Mouse (Mus musculus): Measurements from ENCODE around the gene Wscd2. TPM values are rescaled to one million over a fixed set of nuclear protein-coding genes. Genes with fewer than 3 reads are reported as not detected.
"Not testable (repeated sequence)": the region's sequence is repeated elsewhere in the genome, so short reads cannot be mapped to it uniquely, and the experiment has no call there.

The Wscd2 gene
- total RNA-seq, 2 experiments from 2014 or later: not detected

- ATAC-seq (replicated peaks; ENCODE audit: low FRiP score, poor library complexity, severe bottlenecking): no peak
These were observed 87.4 kb downstream of the Wscd2 start for GRCm38 (mm10) chr5:113577555-113577954.

GRCm38 (mm10) chr5:113578428-113578827 is 88.3 kb downstream of the Wscd2 start:
- no peak for ATAC-seq (replicated peaks; ENCODE audit: low FRiP score, poor library complexity, severe bottlenecking)

GRCm38 (mm10) chr5:113579128-113579527 is 89.0 kb downstream of the Wscd2 start:
- ATAC-seq (replicated peaks; ENCODE audit: low FRiP score, poor library complexity, severe bottlenecking): no peak

GRCm38 (mm10) chr5:113580248-113580647 is 90.1 kb downstream of the Wscd2 start:
- ATAC-seq (replicated peaks; ENCODE audit: low FRiP score, poor library complexity, severe bottlenecking): no peak

- ATAC-seq (replicated peaks; ENCODE audit: low FRiP score, poor library complexity, severe bottlenecking): no peak
These were observed 90.7 kb downstream of the Wscd2 start for GRCm38 (mm10) chr5:113580801-113581200.

- no peak for ATAC-seq (replicated peaks; ENCODE audit: low FRiP score, poor library complexity, severe bottlenecking)
These were observed 93.5 kb downstream of the Wscd2 start for GRCm38 (mm10) chr5:113583424-113584162.

- ATAC-seq (replicated peaks; ENCODE audit: low FRiP score, poor library complexity, severe bottlenecking): no peak
These were observed 94.3 kb downstream of the Wscd2 start for GRCm38 (mm10) chr5:113584439-113584838.

GRCm38 (mm10) chr5:113585619-113586457 is 95.7 kb downstream of the Wscd2 start:
- ATAC-seq (replicated peaks; ENCODE audit: low FRiP score, poor library complexity, severe bottlenecking): not testable (repeated sequence)

GRCm38 (mm10) chr5:113586458-113586849 is 96.3 kb downstream of the Wscd2 start:
- not testable (repeated sequence) for ATAC-seq (replicated peaks; ENCODE audit: low FRiP score, poor library complexity, severe bottlenecking)

GRCm38 (mm10) chr5:113590010-113590640 is 100.0 kb downstream of the Wscd2 start:
- no peak for ATAC-seq (replicated peaks; ENCODE audit: low FRiP score, poor library complexity, severe bottlenecking)

GRCm38 (mm10) chr5:113591166-113591565 is 101.0 kb downstream of the Wscd2 start:
- ATAC-seq (replicated peaks; ENCODE audit: low FRiP score, poor library complexity, severe bottlenecking): no peak

GRCm38 (mm10) chr5:113591751-113592230 is 101.7 kb downstream of the Wscd2 start:
- no peak for ATAC-seq (replicated peaks; ENCODE audit: low FRiP score, poor library complexity, severe bottlenecking)

- no peak for ATAC-seq (replicated peaks; ENCODE audit: low FRiP score, poor library complexity, severe bottlenecking)
These were observed 104.0 kb downstream of the Wscd2 start for GRCm38 (mm10) chr5:113593911-113594705.

- ATAC-seq (replicated peaks; ENCODE audit: low FRiP score, poor library complexity, severe bottlenecking): no peak
These were observed 106.1 kb downstream of the Wscd2 start for GRCm38 (mm10) chr5:113596252-113596651.

GRCm38 (mm10) chr5:113596780-113597353 is 106.7 kb downstream of the Wscd2 start:
- ATAC-seq (replicated peaks; ENCODE audit: low FRiP score, poor library complexity, severe bottlenecking): no peak

GRCm38 (mm10) chr5:113600181-113600580 is 110.0 kb downstream of the Wscd2 start:
- ATAC-seq (replicated peaks; ENCODE audit: low FRiP score, poor library complexity, severe bottlenecking): no peak

- no peak for ATAC-seq (replicated peaks; ENCODE audit: low FRiP score, poor library complexity, severe bottlenecking)
These were observed 110.7 kb downstream of the Wscd2 start for GRCm38 (mm10) chr5:113600803-113601202.

- ATAC-seq (replicated peaks; ENCODE audit: low FRiP score, poor library complexity, severe bottlenecking): no peak
These were observed 113.3 kb downstream of the Wscd2 start for GRCm38 (mm10) chr5:113603471-113603870.

- ATAC-seq (replicated peaks; ENCODE audit: low FRiP score, poor library complexity, severe bottlenecking): no peak
These were observed 114.6 kb downstream of the Wscd2 start for GRCm38 (mm10) chr5:113604758-113605157.

All from erythroid progenitor cell, adult 5-6 weeks (primary cell).